Mouse (Mus musculus) ES-Bruce4 (cell line): Measurements from ENCODE around the gene Zfp664.

Experiments
- CTCF ChIP-seq: IDR thresholded peaks from one replicate; pipeline ENCODE4 v1.8.1; 2011; ENCODE audit warnings: low read depth, low read length
- EP300 ChIP-seq: IDR thresholded peaks from 2 replicates; pipeline ENCODE4 v1.6.1; 2011; ENCODE audit warnings: low read depth, low read length; ENCODE audit not compliant: insufficient read depth
- POLR2A ChIP-seq: IDR thresholded peaks from one replicate; pipeline ENCODE4 v1.8.1; 2011; ENCODE audit warnings: low read length; ENCODE audit not compliant: insufficient read depth

- TF ChIP-seq POLR2A: no peak
- TF ChIP-seq CTCF: peak; percentile 48
- TF ChIP-seq EP300: no peak
Observed at GRCm38 (mm10) chr5:124900738-124901490, 38.4 kb downstream of the Zfp664 start.
